Mouse (Mus musculus): ENCODE measurements around the gene Rgs3. TPM values are rescaled to one million over a fixed set of nuclear protein-coding genes. Genes with fewer than 3 reads are reported as not detected.

The Rgs3 gene
- polyA plus RNA-seq, 1 experiment from 2014 or later: 50.4 TPM

- no peak overlapping the region for H3K27ac ChIP-seq (ENCODE audit: low read length)
- WGBS: 74% methylated on average over 10 of the region's 10 CpGs
- no peak overlapping the region for H3K4me2 ChIP-seq (ENCODE audit: low read length)
- H3K27me3 ChIP-seq (replicated peaks; ENCODE audit: control insufficient read depth, insufficient read depth, low read length): no peaks in the 10 kb centered on the region
- no peaks in the 10 kb centered on the region for H3K9me3 ChIP-seq (ENCODE audit: control insufficient read depth, low read length)
- peaks cover 3% of the 10 kb centered on the region; the same call in 1 of the 2 replicates for H3K36me3 ChIP-seq (ENCODE audit: control insufficient read depth, insufficient read depth)
- ATAC-seq: no peak
- H3K9ac ChIP-seq (replicated peaks; ENCODE audit: low read depth, low read length): no peak overlapping the region
- H3K4me1 ChIP-seq (replicated peaks; ENCODE audit: control insufficient read depth, insufficient read depth, low read length): peaks cover under 1% of the 10 kb centered on the region; the same call in 1 of the 2 replicates
- H3K4me3 ChIP-seq (replicated peaks; ENCODE audit: low read length): no peak overlapping the region
These were observed 145.4 kb downstream of the Rgs3 start for GRCm38 (mm10) chr4:62705013-62705412.

- no peak overlapping the region for H3K9ac ChIP-seq (replicated peaks; ENCODE audit: low read depth, low read length)
- no peaks in the 10 kb centered on the region; the same call in 1 of the 2 replicates for H3K36me3 ChIP-seq (ENCODE audit: control insufficient read depth, insufficient read depth)
- no peak overlapping the region for H3K4me3 ChIP-seq (replicated peaks; ENCODE audit: low read length)
- H3K4me1 ChIP-seq (replicated peaks; ENCODE audit: control insufficient read depth, insufficient read depth, low read length): no peaks in the 10 kb centered on the region
- WGBS: 43% methylated on average over 3 of the region's 3 CpGs
- ATAC-seq: no peak
- H3K4me2 ChIP-seq (ENCODE audit: low read length): no peak overlapping the region
- no peaks in the 10 kb centered on the region for H3K27me3 ChIP-seq (replicated peaks; ENCODE audit: control insufficient read depth, insufficient read depth, low read length)
- no peak overlapping the region for H3K27ac ChIP-seq (ENCODE audit: low read length)
- H3K9me3 ChIP-seq (ENCODE audit: control insufficient read depth, low read length): no peaks in the 10 kb centered on the region
These were observed 146.1 kb downstream of the Rgs3 start for GRCm38 (mm10) chr4:62705749-62706148.

- Histone ChIP-seq H3K27me3 (replicated peaks; ENCODE audit: control insufficient read depth, insufficient read depth, low read length) (no peaks in the 10 kb centered on the region), H3K36me3 (ENCODE audit: control insufficient read depth, insufficient read depth) (no peaks in the 10 kb centered on the region; the same call in 1 of the 2 replicates), H3K9me3 (ENCODE audit: control insufficient read depth, low read length) (no peaks in the 10 kb centered on the region), H3K9ac (replicated peaks; ENCODE audit: low read depth, low read length) (no peak overlapping the region), H3K4me3 (replicated peaks; ENCODE audit: low read length) (no peak overlapping the region), H3K27ac (ENCODE audit: low read length) (no peak overlapping the region), H3K4me1 (replicated peaks; ENCODE audit: control insufficient read depth, insufficient read depth, low read length) (no peaks in the 10 kb centered on the region), H3K4me2 (ENCODE audit: low read length) (no peak overlapping the region)
- 86% methylated on average over 7 of the region's 7 CpGs for WGBS
- no peak for ATAC-seq
These were observed 148.4 kb downstream of the Rgs3 start for GRCm38 (mm10) chr4:62708084-62708483.

- H3K4me1 ChIP-seq (replicated peaks; ENCODE audit: control insufficient read depth, insufficient read depth, low read length): no peaks in the 10 kb centered on the region
- no peak overlapping the region for H3K9ac ChIP-seq (replicated peaks; ENCODE audit: low read depth, low read length)
- H3K4me3 ChIP-seq (replicated peaks; ENCODE audit: low read length): no peak overlapping the region
- no peak overlapping the region for H3K27ac ChIP-seq (ENCODE audit: low read length)
- H3K4me2 ChIP-seq (ENCODE audit: low read length): no peak overlapping the region
- H3K36me3 ChIP-seq (ENCODE audit: control insufficient read depth, insufficient read depth): no peaks in the 10 kb centered on the region; the same call in 1 of the 2 replicates
- no peaks in the 10 kb centered on the region for H3K9me3 ChIP-seq (ENCODE audit: control insufficient read depth, low read length)
- no peak for ATAC-seq
- WGBS: 79% methylated on average over 1 of the region's 1 CpGs
- no peaks in the 10 kb centered on the region for H3K27me3 ChIP-seq (replicated peaks; ENCODE audit: control insufficient read depth, insufficient read depth, low read length)
These were observed 149.3 kb downstream of the Rgs3 start for GRCm38 (mm10) chr4:62708994-62709393.

- H3K9ac ChIP-seq (replicated peaks; ENCODE audit: low read depth, low read length): no peak overlapping the region
- 65% methylated on average over 5 of the region's 5 CpGs for WGBS
- H3K27ac ChIP-seq (ENCODE audit: low read length): no peak overlapping the region
- no peak overlapping the region for H3K4me2 ChIP-seq (ENCODE audit: low read length)
- H3K4me3 ChIP-seq (replicated peaks; ENCODE audit: low read length): no peak overlapping the region
- no peaks in the 10 kb centered on the region for H3K9me3 ChIP-seq (ENCODE audit: control insufficient read depth, low read length)
- no peaks in the 10 kb centered on the region for H3K4me1 ChIP-seq (replicated peaks; ENCODE audit: control insufficient read depth, insufficient read depth, low read length)
- no peaks in the 10 kb centered on the region for H3K36me3 ChIP-seq (ENCODE audit: control insufficient read depth, insufficient read depth)
- no peak for ATAC-seq
- H3K27me3 ChIP-seq (replicated peaks; ENCODE audit: control insufficient read depth, insufficient read depth, low read length): no peaks in the 10 kb centered on the region
These were observed 149.8 kb downstream of the Rgs3 start for GRCm38 (mm10) chr4:62709448-62709847.

GRCm38 (mm10) chr4:62711159-62711558, 151.5 kb downstream of the Rgs3 start:
- H3K9ac ChIP-seq (replicated peaks; ENCODE audit: low read depth, low read length): no peak overlapping the region
- H3K27me3 ChIP-seq (replicated peaks; ENCODE audit: control insufficient read depth, insufficient read depth, low read length): no peaks in the 10 kb centered on the region
- H3K27ac ChIP-seq (ENCODE audit: low read length): no peak overlapping the region
- WGBS: 77% methylated on average over 7 of the region's 7 CpGs
- H3K4me3 ChIP-seq (replicated peaks; ENCODE audit: low read length): no peak overlapping the region
- no peaks in the 10 kb centered on the region for H3K4me1 ChIP-seq (replicated peaks; ENCODE audit: control insufficient read depth, insufficient read depth, low read length)
- no peak for ATAC-seq
- H3K36me3 ChIP-seq (ENCODE audit: control insufficient read depth, insufficient read depth): no peaks in the 10 kb centered on the region
- H3K4me2 ChIP-seq (ENCODE audit: low read length): no peak overlapping the region
- no peaks in the 10 kb centered on the region for H3K9me3 ChIP-seq (ENCODE audit: control insufficient read depth, low read length)

- no peak overlapping the region for H3K4me2 ChIP-seq (ENCODE audit: low read length)
- no peak overlapping the region for H3K27ac ChIP-seq (ENCODE audit: low read length)
- H3K9ac ChIP-seq (replicated peaks; ENCODE audit: low read depth, low read length): no peak overlapping the region
- no peak overlapping the region for H3K4me3 ChIP-seq (replicated peaks; ENCODE audit: low read length)
- H3K27me3 ChIP-seq (replicated peaks; ENCODE audit: control insufficient read depth, insufficient read depth, low read length): no peaks in the 10 kb centered on the region
- H3K9me3 ChIP-seq (ENCODE audit: control insufficient read depth, low read length): no peaks in the 10 kb centered on the region
- no peaks in the 10 kb centered on the region for H3K36me3 ChIP-seq (ENCODE audit: control insufficient read depth, insufficient read depth)
- 84% methylated on average over 4 of the region's 4 CpGs for WGBS
- no peak for ATAC-seq
- H3K4me1 ChIP-seq (replicated peaks; ENCODE audit: control insufficient read depth, insufficient read depth, low read length): no peaks in the 10 kb centered on the region
These were observed 151.9 kb downstream of the Rgs3 start for GRCm38 (mm10) chr4:62711582-62711981.

- Histone ChIP-seq H3K27me3 (replicated peaks; ENCODE audit: control insufficient read depth, insufficient read depth, low read length) (no peaks in the 10 kb centered on the region), H3K9me3 (ENCODE audit: control insufficient read depth, low read length) (peaks cover 3% of the 10 kb centered on the region; the same call in 1 of the 2 replicates), H3K27ac (ENCODE audit: low read length) (no peak overlapping the region), H3K9ac (replicated peaks; ENCODE audit: low read depth, low read length) (no peak overlapping the region), H3K4me2 (ENCODE audit: low read length) (no peak overlapping the region), H3K4me3 (replicated peaks; ENCODE audit: low read length) (no peak overlapping the region), H3K4me1 (replicated peaks; ENCODE audit: control insufficient read depth, insufficient read depth, low read length) (no peaks in the 10 kb centered on the region), H3K36me3 (ENCODE audit: control insufficient read depth, insufficient read depth) (no peaks in the 10 kb centered on the region)
- ATAC-seq: no peak
These were observed 161.2 kb downstream of the Rgs3 start for GRCm38 (mm10) chr4:62720861-62721260.

GRCm38 (mm10) chr4:62722021-62722426, 162.4 kb downstream of the Rgs3 start:
- Histone ChIP-seq H3K4me2 (ENCODE audit: low read length) (no peak overlapping the region), H3K9ac (replicated peaks; ENCODE audit: low read depth, low read length) (no peak overlapping the region), H3K9me3 (ENCODE audit: control insufficient read depth, low read length) (peaks cover 3% of the 10 kb centered on the region; the same call in 1 of the 2 replicates), H3K4me1 (replicated peaks; ENCODE audit: control insufficient read depth, insufficient read depth, low read length) (no peaks in the 10 kb centered on the region), H3K4me3 (replicated peaks; ENCODE audit: low read length) (no peak overlapping the region), H3K27me3 (replicated peaks; ENCODE audit: control insufficient read depth, insufficient read depth, low read length) (no peaks in the 10 kb centered on the region), H3K36me3 (ENCODE audit: control insufficient read depth, insufficient read depth) (no peaks in the 10 kb centered on the region), H3K27ac (ENCODE audit: low read length) (no peak overlapping the region)
- no peak for ATAC-seq
- WGBS: 42% methylated on average over 3 of the region's 3 CpGs

- no peaks in the 10 kb centered on the region for H3K36me3 ChIP-seq (ENCODE audit: control insufficient read depth, insufficient read depth)
- H3K27ac ChIP-seq (ENCODE audit: low read length): no peak overlapping the region
- 90% methylated on average over 5 of the region's 5 CpGs for WGBS
- no peak overlapping the region for H3K4me3 ChIP-seq (replicated peaks; ENCODE audit: low read length)
- no peak overlapping the region for H3K9ac ChIP-seq (replicated peaks; ENCODE audit: low read depth, low read length)
- no peak overlapping the region for H3K4me2 ChIP-seq (ENCODE audit: low read length)
- H3K9me3 ChIP-seq (ENCODE audit: control insufficient read depth, low read length): peaks cover 3% of the 10 kb centered on the region; the same call in 1 of the 2 replicates
- ATAC-seq: no peak
- no peaks in the 10 kb centered on the region for H3K27me3 ChIP-seq (replicated peaks; ENCODE audit: control insufficient read depth, insufficient read depth, low read length)
- no peaks in the 10 kb centered on the region for H3K4me1 ChIP-seq (replicated peaks; ENCODE audit: control insufficient read depth, insufficient read depth, low read length)
These were observed 164.1 kb downstream of the Rgs3 start for GRCm38 (mm10) chr4:62723795-62724194.

Data from forebrain, embryonic 16.5 days (tissue).